Mouse (Mus musculus): ENCODE measurements at regions not wholly inside any gene's neighbourhood (a gene's known extent, or its start where the extent isn't known, plus 50 kb on each side); places are given as distances from the start of the nearest gene placed in this dataset.

DNA sequence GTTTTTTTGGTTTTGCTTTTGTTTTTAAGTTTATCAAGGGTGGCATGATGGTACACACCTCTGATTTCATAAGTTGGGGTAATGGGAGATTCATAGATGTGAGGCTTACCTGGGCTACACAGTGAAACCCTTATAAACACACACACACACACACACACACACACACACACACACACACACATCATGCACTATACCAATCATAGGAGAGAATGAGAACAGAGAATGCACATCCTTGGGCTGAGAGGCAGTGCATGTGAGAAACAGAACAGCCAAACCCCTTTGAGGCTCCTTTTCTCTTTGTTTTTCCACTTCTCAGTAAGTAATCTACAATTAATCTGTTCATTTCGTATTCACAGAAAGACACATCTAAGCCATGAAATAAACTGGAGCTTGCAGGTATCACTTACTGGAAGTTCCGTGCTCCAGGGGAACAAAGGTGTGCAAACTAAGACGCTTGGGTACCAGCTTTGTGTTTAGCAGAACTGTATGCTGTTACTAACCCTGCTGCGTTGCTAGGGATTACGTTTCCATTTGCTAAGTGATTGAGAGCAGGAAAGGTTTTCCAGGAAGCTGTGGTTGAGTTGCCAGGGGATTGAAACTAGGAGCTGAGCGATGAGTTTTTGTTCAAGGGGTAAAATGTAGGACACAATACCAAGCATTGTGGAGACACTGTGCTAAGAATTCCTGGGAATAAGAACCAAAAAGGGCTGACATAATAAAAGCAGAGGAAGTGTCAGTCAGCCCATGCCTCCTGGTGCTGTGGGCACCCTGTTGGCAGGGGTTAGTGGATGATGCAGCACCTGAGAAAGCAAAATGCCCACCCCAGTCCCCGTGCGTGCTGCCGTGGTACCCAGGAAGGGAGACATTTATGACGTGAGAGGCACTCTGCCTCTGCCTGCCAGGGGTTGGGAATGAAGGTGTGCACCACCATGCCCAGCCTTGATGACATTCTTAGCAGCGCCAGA lies 53.0 kb upstream of the Car8 start:
- TF ChIP-seq CTCF (IDR thresholded peaks at IDR 0.05; ENCODE audit: insufficient read depth, low read length) = no peak
- TF ChIP-seq POLR2A (IDR thresholded peaks at IDR 0.05; ENCODE audit: borderline replicate concordance, extremely low read depth, low read depth, low read length) = no peak

Measured in lung, adult 2 months (tissue).